ENCODE assay signal across 26 mouse cellular contexts in genomic region chr1:165385810-165386524, GRCm38 (mm10).
DNase-seq lines count a peak whose midpoint lies in the region; ATAC-seq and TF ChIP-seq lines count a peak whose summit lies in the region.
"Had no signal": no experiment of that assay in that cellular context is flagged by ENCODE, and none has a peak within 500 bp of the region (broad histone marks: within the 10 kb centered on the region; RNA-seq: fewer than 3 reads in every experiment).

No protein-coding gene starts in this region.

- H3K4me2 ChIP-seq in lung, postnatal 0 days (replicated peaks; ENCODE audit: low read depth, low read length) = no peak overlapping the region
- H3K4me2 ChIP-seq: hindbrain, embryonic 13.5 days; kidney, embryonic 15.5 days; limb, embryonic 12.5 days; liver, embryonic 11.5 days; midbrain, embryonic 15.5 days; neural tube, embryonic 12.5 days had no signal

- H3K27ac ChIP-seq in left cerebral cortex, adult 2 months = peak overlapping the region; percentile 40
- no peak overlapping the region for H3K27ac ChIP-seq in lung, postnatal 0 days (ENCODE audit: low read length)
- H3K27ac ChIP-seq: embryonic facial prominence, embryonic 10.5 days; heart, adult 2 months; hindbrain, embryonic 13.5 days; kidney, embryonic 15.5 days; limb, embryonic 12.5 days; midbrain, embryonic 15.5 days; neural tube, embryonic 12.5 days had no signal

- H3K4me1 ChIP-seq in lung, postnatal 0 days (ENCODE audit: insufficient read depth, low read depth, low read length) = no peaks in the 10 kb centered on the region
- H3K4me1 ChIP-seq: embryonic facial prominence, embryonic 10.5 days; hindbrain, embryonic 13.5 days; kidney, embryonic 15.5 days; limb, embryonic 12.5 days; midbrain, embryonic 15.5 days; neural tube, embryonic 12.5 days had no signal

- no peak for TF ChIP-seq CTCF in left cerebral cortex, adult 2 months (IDR thresholded peaks at IDR 0.05)
- no peak for TF ChIP-seq CTCF in lung, postnatal 0 days (IDR thresholded peaks at IDR 0.05)

- no peak overlapping the region for H3K9ac ChIP-seq in lung, postnatal 0 days (replicated peaks; ENCODE audit: low read depth)
- H3K9ac ChIP-seq: hindbrain, embryonic 13.5 days; kidney, embryonic 15.5 days; limb, embryonic 12.5 days; midbrain, embryonic 15.5 days; neural tube, embryonic 12.5 days had no signal

- no peaks in the 10 kb centered on the region for H3K9me3 ChIP-seq in lung, postnatal 0 days (ENCODE audit: low read length)
- H3K9me3 ChIP-seq: embryonic facial prominence, embryonic 10.5 days; G1E; hindbrain, embryonic 13.5 days; kidney, embryonic 15.5 days; limb, embryonic 12.5 days; midbrain, embryonic 15.5 days; neural tube, embryonic 12.5 days had no signal

- intact Hi-C loops in left cerebral cortex, adult 2 months (cut with DNase I) = no loop called here

- 47% methylated on average over 14 of the region's 14 CpGs for WGBS in lung, postnatal 0 days

- H3K27me3 ChIP-seq in lung, postnatal 0 days (replicated peaks; ENCODE audit: insufficient read depth, low read length) = no peaks in the 10 kb centered on the region
- H3K27me3 ChIP-seq: hindbrain, embryonic 13.5 days; kidney, embryonic 15.5 days; limb, embryonic 12.5 days; midbrain, embryonic 15.5 days; neural tube, embryonic 12.5 days had no signal

- no peaks in the 10 kb centered on the region for H3K36me3 ChIP-seq in lung, postnatal 0 days (ENCODE audit: insufficient read depth, low read length)
- H3K36me3 ChIP-seq: embryonic facial prominence, embryonic 10.5 days; midbrain, embryonic 15.5 days had no signal

- no peak for TF ChIP-seq EP300 in lung, postnatal 0 days (IDR thresholded peaks at IDR 0.05)

- H3K4me3 ChIP-seq in left cerebral cortex, adult 2 months = no peak overlapping the region
- H3K4me3 ChIP-seq in lung, postnatal 0 days (ENCODE audit: low read depth, low read length) = no peak overlapping the region
- H3K4me3 ChIP-seq: embryonic facial prominence, embryonic 10.5 days; heart, adult 2 months; hindbrain, embryonic 13.5 days; kidney, embryonic 15.5 days; limb, embryonic 12.5 days; midbrain, embryonic 15.5 days; neural tube, embryonic 12.5 days had no signal

- ATAC-seq in lung, postnatal 0 days = peak; percentile 63
- ATAC-seq in granulocyte monocyte progenitor cell, adult 5-6 weeks (replicated peaks; ENCODE audit: poor library complexity, severe bottlenecking) = peak; percentile 48
- ATAC-seq: activated CD4-positive, CD25-positive, alpha-beta regulatory T cell, adult 4 months; forebrain, embryonic 16.5 days; midbrain, embryonic 15.5 days had no signal

- no peak for DNase-seq in left cerebral cortex, adult 2 months (ENCODE audit: extremely low spot score in 1 of 2, low spot score in 2 of 2)
- DNase-seq in left cerebral cortex, adult 18-20 months (ENCODE audit: low spot score in 2 of 2) = no peak
- DNase-seq in lung, postnatal 0 days (ENCODE audit: low spot score) = peak; percentile 49
- DNase-seq in lung, postnatal 36 days = no peak
- no peak for DNase-seq in adrenal gland, adult 2 months
- no peak for DNase-seq in c-Kit-positive CD71-positive TER-119-positive erythroid progenitor cells, embryonic 14.5 days (ENCODE audit: low spot score)
- DNase-seq: adrenal gland, postnatal 10 days; cerebellum, adult 9-10 months; gastrocnemius, postnatal 25 days; heart, adult 2 months; kidney, adult 11 months; kidney, postnatal 4 days; retina, postnatal 1 day; right cerebral cortex, postnatal 4 days; thymus, postnatal 4 days had no signal
